Mouse (Mus musculus) olfactory bulb, adult 2 months (tissue): ENCODE measurements at regions not wholly inside any gene's neighbourhood (a gene's known extent, or its start where the extent isn't known, plus 50 kb on each side); places are given as distances from the start of the nearest gene placed in this dataset.

Source experiments
- CTCF ChIP-seq: fragments of 200-500 bp; IDR thresholded peaks from 2 replicates; pipeline ENCODE4 v1.5.1; 2012; ENCODE audit warnings: low read depth, mild to moderate bottlenecking, low read length, moderate library complexity; ENCODE audit not compliant: insufficient read depth
- POLR2A ChIP-seq: fragments of 200-500 bp; IDR thresholded peaks from 2 replicates; pipeline ENCODE4 v1.6.1; 2012; ENCODE audit warnings: mild to moderate bottlenecking, low read depth, low read length, moderate library complexity; ENCODE audit not compliant: insufficient read depth

- TF ChIP-seq CTCF (no peak), POLR2A (no peak)
These were observed 296.1 kb upstream of the Fam241a start for GRCm38 (mm10) chr3:128192046-128192800.
